Mouse (Mus musculus) heart, embryonic 15.5 days (tissue): Measurements from ENCODE around the gene Vmn1r3. TPM values are rescaled to one million over a fixed set of nuclear protein-coding genes. Genes with fewer than 3 reads are reported as not detected.
"Not testable (repeated sequence)": the region's sequence is repeated elsewhere in the genome, so short reads cannot be mapped to it uniquely, and the experiment has no call there.

Source experiments
- ATAC-seq: fragments of 200-750 bp; cut with Nextera tagmentation; replicated peaks from 2 replicates; pipeline ENCODE4 v1.8.0; 2017; ENCODE audit warnings: low read depth, moderate TSS enrichment; ENCODE audit not compliant: insufficient number of reproducible peaks, insufficient read depth, low FRiP score
- H3K27ac ChIP-seq: fragments of 300-500 bp; sonication (generic); 2 replicates; pipeline ENCODE4 v1.5.1; 2015; ENCODE audit warnings: mild to moderate bottlenecking, inconsistent platforms
- H3K27me3 ChIP-seq: fragments of 300-500 bp; sonication (generic); 2 replicates; pipeline ENCODE4 v1.6.1; 2015; ENCODE audit warnings: inconsistent platforms
- H3K36me3 ChIP-seq: fragments of 300-500 bp; sonication (generic); 2 replicates; pipeline ENCODE4 v1.6.1; 2015; ENCODE audit warnings: mild to moderate bottlenecking, inconsistent platforms
- H3K4me1 ChIP-seq: fragments of 300-500 bp; sonication (generic); replicated peaks from 2 replicates; pipeline ENCODE4 v1.6.1; 2015; ENCODE audit warnings: inconsistent platforms
- H3K4me2 ChIP-seq: fragments of 300-500 bp; sonication (generic); 2 replicates; pipeline ENCODE4 v1.6.1; 2015; ENCODE audit warnings: inconsistent platforms, mild to moderate bottlenecking, moderate library complexity
- H3K4me3 ChIP-seq: fragments of 300-500 bp; sonication (generic); 2 replicates; pipeline ENCODE4 v1.5.1; 2015; ENCODE audit warnings: mild to moderate bottlenecking, inconsistent platforms
- H3K9ac ChIP-seq: fragments of 300-500 bp; sonication (generic); 2 replicates; pipeline ENCODE4 v1.6.1; 2015; ENCODE audit warnings: mild to moderate bottlenecking, inconsistent platforms
- H3K9me3 ChIP-seq: fragments of 300-500 bp; sonication (generic); replicated peaks from 2 replicates; pipeline ENCODE4 v1.6.1; 2016; ENCODE audit warnings: inconsistent platforms
- WGBS: fragments of 180-500 bp; shearing (Covaris S2); methylation state at CpG from one replicate; pipeline ENCODE4 v1.1.7; 2015; ENCODE audit warnings: mixed read lengths; 5-methylcytosine and 5-hydroxymethylcytosine counted together
- polyA plus RNA-seq: library from polyadenylated mRNA; unstranded; fragments of >200 nt; fragmentation: Nextera tagmentation; extraction: Ambion mirVana; gene quantifications from 2 replicates; pipeline ENCODE4 v1.2.1, GENCODE M21; 2015

Gene Vmn1r3
- polyA plus RNA-seq = not detected in 2 replicates

- H3K4me1 ChIP-seq, H3K27ac ChIP-seq, ATAC-seq, H3K36me3 ChIP-seq, H3K9ac ChIP-seq, H3K27me3 ChIP-seq, H3K4me3 ChIP-seq, H3K4me2 ChIP-seq, H3K9me3 ChIP-seq: not testable (repeated sequence)
- 83% methylated on average over 1 of the region's 1 CpGs for WGBS
Observed at GRCm38 (mm10) chr4:3185258-3185657, at the start of gene Vmn1r3. TSS of gene Vmn1r3 (minus strand) at chr4:3185358.

GRCm38 (mm10) chr4:3232053-3232452 lies 46.9 kb upstream of the Vmn1r3 start:
- H3K4me3 ChIP-seq = no peak overlapping the region
- no peaks in the 10 kb centered on the region for H3K36me3 ChIP-seq
- no peak; the same call in 1 of the 2 replicates for ATAC-seq
- H3K4me2 ChIP-seq = no peak overlapping the region
- no peaks in the 10 kb centered on the region for H3K27me3 ChIP-seq
- no peak overlapping the region for H3K9ac ChIP-seq
- no peak overlapping the region for H3K27ac ChIP-seq
- WGBS = 63% methylated on average over 6 of the region's 6 CpGs
- H3K9me3 ChIP-seq = no peaks in the 10 kb centered on the region
- no peaks in the 10 kb centered on the region for H3K4me1 ChIP-seq

GRCm38 (mm10) chr4:3230908-3231684 lies 45.9 kb upstream of the Vmn1r3 start:
- ATAC-seq = 0 out of 2 replicates have a peak, but pooled peaks have one; percentile 1
- peak overlapping the region; percentile 47 for H3K4me3 ChIP-seq
- peak overlapping the region; percentile 71 for H3K4me2 ChIP-seq
- no peaks in the 10 kb centered on the region for H3K4me1 ChIP-seq
- no peaks in the 10 kb centered on the region for H3K27me3 ChIP-seq
- no peaks in the 10 kb centered on the region for H3K36me3 ChIP-seq
- no peak overlapping the region for H3K9ac ChIP-seq
- no peaks in the 10 kb centered on the region for H3K9me3 ChIP-seq
- H3K27ac ChIP-seq = no peak overlapping the region
- 5% methylated on average over 30 of the region's 48 CpGs for WGBS

GRCm38 (mm10) chr4:3229532-3229931 lies 44.4 kb upstream of the Vmn1r3 start:
- Histone ChIP-seq H3K4me2 (no peak overlapping the region), H3K9ac (no peak overlapping the region), H3K36me3 (no peaks in the 10 kb centered on the region), H3K27ac (no peak overlapping the region), H3K9me3 (no peaks in the 10 kb centered on the region), H3K4me3 (no peak overlapping the region), H3K4me1 (no peaks in the 10 kb centered on the region), H3K27me3 (no peaks in the 10 kb centered on the region)
- ATAC-seq = 0 out of 2 replicates have a peak, but pooled peaks have one; percentile 24
- WGBS = 59% methylated on average over 4 of the region's 4 CpGs

- Histone ChIP-seq H3K27me3 (no peaks in the 10 kb centered on the region), H3K27ac (no peak overlapping the region), H3K36me3 (no peaks in the 10 kb centered on the region), H3K4me2 (no peak overlapping the region), H3K9me3 (no peaks in the 10 kb centered on the region), H3K4me1 (no peaks in the 10 kb centered on the region), H3K4me3 (no peak overlapping the region), H3K9ac (no peak overlapping the region)
- 59% methylated on average over 4 of the region's 4 CpGs for WGBS
- no peak for ATAC-seq
Observed at GRCm38 (mm10) chr4:3228476-3228875, 43.3 kb upstream of the Vmn1r3 start.

GRCm38 (mm10) chr4:3227751-3228150 lies 42.6 kb upstream of the Vmn1r3 start:
- 59% methylated on average over 5 of the region's 5 CpGs for WGBS
- H3K27me3 ChIP-seq = no peaks in the 10 kb centered on the region

GRCm38 (mm10) chr4:3226488-3226887 lies 41.3 kb upstream of the Vmn1r3 start:
- H3K9ac ChIP-seq = no peak overlapping the region
- H3K4me1 ChIP-seq = no peaks in the 10 kb centered on the region
- no peak overlapping the region for H3K4me2 ChIP-seq
- no peaks in the 10 kb centered on the region for H3K9me3 ChIP-seq
- ATAC-seq = no peak
- no peak overlapping the region for H3K4me3 ChIP-seq
- WGBS = 63% methylated on average over 3 of the region's 3 CpGs
- H3K36me3 ChIP-seq = no peaks in the 10 kb centered on the region
- no peaks in the 10 kb centered on the region for H3K27me3 ChIP-seq
- H3K27ac ChIP-seq = no peak overlapping the region

More at GRCm38 (mm10) chr4:3227751-3228150, 42.6 kb upstream of the Vmn1r3 start:
- H3K9ac ChIP-seq = no peak overlapping the region
- H3K36me3 ChIP-seq = no peaks in the 10 kb centered on the region
- no peak overlapping the region for H3K27ac ChIP-seq
- no peak for ATAC-seq
- no peak overlapping the region for H3K4me3 ChIP-seq
- no peaks in the 10 kb centered on the region for H3K9me3 ChIP-seq
- H3K4me1 ChIP-seq = no peaks in the 10 kb centered on the region
- H3K4me2 ChIP-seq = no peak overlapping the region

- not testable (repeated sequence) for H3K27ac ChIP-seq, H3K9me3 ChIP-seq, H3K27me3 ChIP-seq, H3K4me2 ChIP-seq, H3K9ac ChIP-seq, H3K36me3 ChIP-seq, ATAC-seq, H3K4me3 ChIP-seq, H3K4me1 ChIP-seq
- WGBS = 50% methylated on average over 3 of the region's 3 CpGs
Observed at GRCm38 (mm10) chr4:3225416-3225815, 40.3 kb upstream of the Vmn1r3 start.

GRCm38 (mm10) chr4:3224848-3225247 lies 39.7 kb upstream of the Vmn1r3 start:
- H3K4me1 ChIP-seq, H3K36me3 ChIP-seq, H3K9ac ChIP-seq, H3K4me2 ChIP-seq, H3K9me3 ChIP-seq, ATAC-seq, H3K27me3 ChIP-seq, H3K27ac ChIP-seq, H3K4me3 ChIP-seq: not testable (repeated sequence)
- WGBS = 47% methylated on average over 3 of the region's 3 CpGs

GRCm38 (mm10) chr4:3223483-3224209 lies 38.5 kb upstream of the Vmn1r3 start:
- not testable (repeated sequence) for H3K27me3 ChIP-seq, H3K36me3 ChIP-seq, H3K4me2 ChIP-seq, H3K9ac ChIP-seq, ATAC-seq, H3K4me1 ChIP-seq, H3K4me3 ChIP-seq, H3K9me3 ChIP-seq, H3K27ac ChIP-seq
- WGBS = 67% methylated on average over 6 of the region's 9 CpGs

GRCm38 (mm10) chr4:3216382-3216781 lies 31.2 kb upstream of the Vmn1r3 start:
- not testable (repeated sequence) for H3K36me3 ChIP-seq, H3K27ac ChIP-seq, ATAC-seq, H3K4me2 ChIP-seq, H3K4me1 ChIP-seq, H3K9ac ChIP-seq, H3K9me3 ChIP-seq, H3K4me3 ChIP-seq, H3K27me3 ChIP-seq
- WGBS = 41% methylated on average over 2 of the region's 2 CpGs
